Mouse (Mus musculus) T-cell, adult 2 months (primary cell): ENCODE measurements around the gene Gpr146.

Experiments used
- DNase-seq: peaks from one replicate; pipeline ENCODE4 v3.0.0; 2022; ENCODE audit warnings: low spot score

The Gpr146 gene

GRCm38 (mm10) chr5:139399991-139400390, 22.5 kb downstream of the Gpr146 start:
- no peak for DNase-seq

GRCm38 (mm10) chr5:139402106-139402505, 24.6 kb downstream of the Gpr146 start:
- no peak for DNase-seq

- no peak for DNase-seq
These were observed 26.3 kb downstream of the Gpr146 start for GRCm38 (mm10) chr5:139403692-139404260.

GRCm38 (mm10) chr5:139404801-139405401, 27.4 kb downstream of the Gpr146 start, which contains the start of gene C130050O18Rik:
TSS of gene C130050O18Rik (plus strand) at chr5:139405280.
- DNase-seq: no peak

- no peak for DNase-seq
These were observed 28.0 kb downstream of the Gpr146 start for GRCm38 (mm10) chr5:139405478-139405877.

GRCm38 (mm10) chr5:139405953-139406352, 28.5 kb downstream of the Gpr146 start:
- DNase-seq: no peak

- no peak for DNase-seq
These were observed 29.8 kb downstream of the Gpr146 start for GRCm38 (mm10) chr5:139407121-139407885.

GRCm38 (mm10) chr5:139408511-139408910, 31.0 kb downstream of the Gpr146 start:
- DNase-seq: no peak

GRCm38 (mm10) chr5:139409412-139409811, 31.9 kb downstream of the Gpr146 start:
- DNase-seq: no peak

- no peak for DNase-seq
These were observed 32.6 kb downstream of the Gpr146 start for GRCm38 (mm10) chr5:139410056-139410455.

- DNase-seq: no peak
These were observed 33.6 kb downstream of the Gpr146 start for GRCm38 (mm10) chr5:139411117-139411516.

- DNase-seq: no peak
These were observed 34.3 kb downstream of the Gpr146 start for GRCm38 (mm10) chr5:139411665-139412314.

- no peak for DNase-seq
These were observed 36.0 kb downstream of the Gpr146 start for GRCm38 (mm10) chr5:139413545-139413944.

GRCm38 (mm10) chr5:139415001-139415400, 37.5 kb downstream of the Gpr146 start:
- DNase-seq: no peak

GRCm38 (mm10) chr5:139416942-139417341, 39.4 kb downstream of the Gpr146 start:
- DNase-seq: no peak

GRCm38 (mm10) chr5:139417480-139417879, 40.0 kb downstream of the Gpr146 start:
- no peak for DNase-seq

- no peak for DNase-seq
These were observed 40.6 kb downstream of the Gpr146 start for GRCm38 (mm10) chr5:139418110-139418509.

GRCm38 (mm10) chr5:139418633-139419032, 41.1 kb downstream of the Gpr146 start:
- DNase-seq: no peak

- no peak for DNase-seq
These were observed 45.7 kb downstream of the Gpr146 start, which contains the start of gene Gper1 for GRCm38 (mm10) chr5:139423026-139423865. TSS of gene Gper1 (plus strand) at chr5:139423151.

GRCm38 (mm10) chr5:139425198-139425597, 47.7 kb downstream of the Gpr146 start:
- no peak for DNase-seq

GRCm38 (mm10) chr5:139427001-139427400, 49.5 kb downstream of the Gpr146 start:
- DNase-seq: no peak

- no peak for DNase-seq
These were observed 50.5 kb downstream of the Gpr146 start for GRCm38 (mm10) chr5:139427989-139428388.
